Mouse (Mus musculus) heart, postnatal 10 days (tissue): ENCODE results near the gene Dennd1a. TPM values are rescaled to one million over a fixed set of nuclear protein-coding genes. Genes with fewer than 3 reads are reported as not detected.

Experiments
- DNase-seq, 2 experiments: peaks; one replicate each; pipeline ENCODE4 v3.0.0; 2021
- intact Hi-C: fragments of 180-260 bp; cut with DNase I; formaldehyde crosslinking; loops from one replicate; pipeline ENCODE4 v1.15.1; 2025
- total RNA-seq, 2 experiments: library from RNA; stranded (reverse); gene quantifications; 2 replicates each; pipeline ENCODE4 v1.2.3; 2021

The Dennd1a gene
- 10 to 100 TPM; 27.3 to 29.0 TPM for total RNA-seq

DNA sequence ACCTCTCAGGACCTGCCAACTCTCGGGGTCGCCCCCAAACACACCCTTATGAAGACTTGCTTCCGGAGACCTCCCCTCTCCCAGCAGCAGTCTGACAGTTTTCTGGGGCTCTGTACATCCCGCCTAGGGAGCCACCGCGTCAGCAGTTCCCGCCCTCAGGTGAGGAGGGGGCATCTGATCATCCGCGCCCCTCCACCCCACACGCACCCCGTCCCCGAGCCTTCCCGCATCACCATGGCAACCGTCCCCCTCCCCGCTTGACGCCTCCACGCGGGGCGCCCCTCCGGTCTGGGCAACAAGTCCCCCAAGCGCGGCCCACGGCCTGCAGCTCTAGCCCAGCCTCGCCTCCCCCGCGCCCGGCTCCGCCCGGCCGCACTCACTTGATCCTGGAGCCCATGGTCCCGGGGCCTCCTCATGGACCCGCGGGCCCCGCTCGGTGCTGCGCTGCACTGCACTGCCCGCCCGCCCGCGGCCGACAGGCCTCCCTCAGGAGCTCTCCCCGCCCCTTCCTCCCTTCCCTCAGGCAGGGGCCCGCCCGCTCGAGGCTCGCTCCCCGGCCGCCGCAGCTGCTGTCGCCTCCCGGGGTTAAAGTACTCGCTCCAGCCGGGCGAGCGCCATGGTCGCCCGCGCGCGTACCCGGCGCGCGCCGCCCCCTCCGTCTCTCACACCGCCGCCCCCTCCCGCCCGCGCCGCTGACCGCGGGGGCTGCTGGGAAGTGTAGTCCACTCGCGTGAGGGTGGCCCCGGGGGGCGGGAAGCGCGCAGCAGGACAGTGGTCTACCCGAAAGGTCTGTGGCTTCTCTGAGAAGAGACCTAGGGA, at the start of gene Dennd1a:
TSS of gene Dennd1a (minus strand) at position 658 of the 819 bp plus-strand sequence.
- intact Hi-C loops: no loop called here
- peak; percentile 90 to 92 for DNase-seq

DNA sequence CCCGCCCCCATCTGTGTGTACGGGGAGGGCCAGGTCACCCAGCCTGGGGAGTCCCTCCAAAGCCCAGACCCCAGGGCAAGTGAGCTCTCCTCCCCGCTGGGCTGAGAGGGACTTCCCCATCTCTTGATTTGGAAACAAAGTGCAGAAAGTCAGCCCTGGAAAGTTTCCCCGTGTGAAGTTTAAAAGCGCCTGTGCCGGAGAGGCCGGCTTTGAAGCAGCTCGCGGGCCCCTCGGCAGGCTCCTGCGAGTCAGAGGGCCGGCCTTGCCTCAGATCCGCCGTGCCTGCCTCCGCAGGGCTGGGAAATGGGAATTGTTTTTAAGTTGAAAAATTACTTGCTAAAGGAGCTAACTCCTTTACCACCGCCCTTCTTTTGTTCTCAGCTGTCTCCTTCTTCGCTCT, 49.4 kb upstream of the Dennd1a start:
- intact Hi-C loops: no loop called here
- DNase-seq: peak in 1 of 2 experiments; percentile 14

DNA sequence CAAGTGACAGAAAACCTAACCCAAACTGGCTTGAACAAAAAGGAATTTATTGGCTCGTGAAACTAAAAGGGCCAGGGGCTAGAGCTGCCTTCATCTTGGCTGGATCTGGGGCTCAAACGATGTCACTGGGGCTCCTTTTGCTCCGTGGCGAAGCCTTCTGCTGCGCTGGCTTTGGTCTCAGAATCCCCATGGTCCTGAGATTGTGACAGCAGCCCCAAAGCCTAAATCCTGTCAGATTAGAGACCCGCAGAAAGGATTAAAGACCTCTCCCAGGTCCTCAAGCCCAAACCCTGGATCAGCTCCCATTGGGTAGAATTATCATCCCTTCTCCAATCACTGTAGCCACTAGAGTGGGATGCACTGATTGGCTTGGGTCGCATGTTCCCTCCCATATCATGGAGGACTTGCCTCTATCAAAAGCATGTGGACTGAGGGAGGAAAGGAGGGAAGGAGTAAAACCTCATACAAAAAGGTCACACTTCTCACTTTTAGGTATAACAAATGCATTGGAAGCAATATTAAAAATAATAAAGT, 46.5 kb upstream of the Dennd1a start:
- no peak for DNase-seq
- intact Hi-C loops: no loop called here

DNA sequence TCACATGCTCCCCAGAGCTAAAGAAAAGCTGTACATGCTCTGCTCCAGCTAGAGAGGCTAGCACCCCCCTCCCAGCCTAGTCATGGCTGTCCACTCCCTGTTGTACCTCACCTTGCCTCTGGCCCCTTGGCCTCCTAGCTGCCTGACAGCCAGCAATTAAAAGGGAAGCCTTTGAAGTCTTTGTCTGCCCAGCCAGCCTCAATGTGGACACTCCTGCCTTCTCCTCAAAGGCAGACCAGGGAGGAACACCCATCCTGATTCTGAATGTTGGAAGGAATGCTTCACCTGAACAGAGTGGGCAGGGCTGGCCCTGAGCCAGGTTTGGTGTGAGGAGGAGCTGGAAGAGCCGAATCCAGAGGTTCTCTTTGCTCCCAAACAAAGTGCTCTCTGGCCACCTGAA, 39.5 kb upstream of the Dennd1a start:
- DNase-seq: no peak
- intact Hi-C loops: no loop called here

DNA sequence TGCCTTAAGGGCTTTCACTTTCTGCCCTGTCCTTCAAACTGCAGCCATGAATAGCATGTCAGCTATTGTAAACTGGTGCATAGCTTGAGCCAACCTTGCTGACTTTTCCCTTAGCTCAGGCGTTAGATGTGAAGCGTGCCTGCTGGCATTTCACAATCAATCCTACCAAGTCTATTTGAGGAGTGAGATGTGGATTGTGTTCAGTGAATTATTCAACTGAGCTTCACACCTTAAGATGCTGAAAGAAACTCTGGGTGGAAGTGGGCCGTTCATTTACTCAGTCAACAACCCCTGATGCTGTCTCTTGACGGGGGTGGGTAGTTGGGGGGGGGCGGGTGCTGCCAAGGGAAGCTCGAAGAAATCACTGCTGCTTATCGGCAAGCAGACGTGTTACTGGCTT, 36.2 kb upstream of the Dennd1a start:
- intact Hi-C loops: no loop called here
- DNase-seq: no peak

DNA sequence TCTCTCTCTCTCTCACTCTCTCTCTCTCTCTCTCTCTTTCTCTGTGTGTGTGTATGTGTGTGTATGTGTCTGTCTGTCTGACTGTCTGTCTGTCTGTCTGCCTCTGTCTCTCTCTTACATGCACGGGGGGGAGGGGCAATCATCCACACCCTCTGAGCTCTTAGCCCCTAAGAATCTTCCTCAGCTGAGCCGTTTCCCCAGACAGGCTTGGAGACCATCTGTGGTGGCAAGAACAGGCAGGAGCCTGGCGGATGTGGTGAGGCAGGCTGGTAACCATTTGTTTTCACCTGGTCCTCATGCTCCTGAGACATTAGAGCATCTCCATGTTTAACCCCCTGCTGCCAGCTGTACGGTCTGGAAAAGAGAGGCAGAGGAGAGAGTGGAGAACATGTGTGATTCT, 33.7 kb upstream of the Dennd1a start:
- intact Hi-C loops: no loop called here
- DNase-seq: no peak

DNA sequence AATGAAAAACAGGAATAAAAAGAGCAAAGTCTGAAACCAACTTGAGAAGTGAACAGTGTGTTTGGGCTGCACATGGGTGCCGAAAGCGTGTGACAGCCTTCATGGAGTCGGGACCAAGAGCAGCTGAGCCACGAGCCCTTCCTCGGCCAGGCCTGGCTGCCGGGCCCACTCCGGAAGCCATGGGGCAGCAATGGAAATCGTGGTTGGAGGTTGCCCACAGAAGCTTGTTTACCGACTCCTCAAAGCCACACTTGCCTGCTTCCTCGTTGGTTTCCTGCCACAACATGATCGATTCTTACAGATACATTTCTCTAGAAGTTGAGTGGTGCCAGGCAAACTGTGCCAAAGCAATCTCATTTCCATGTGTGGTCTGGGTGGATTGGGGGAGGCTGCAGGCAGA, 31.9 kb upstream of the Dennd1a start:
- no peak for DNase-seq
- intact Hi-C loops: no loop called here

DNA sequence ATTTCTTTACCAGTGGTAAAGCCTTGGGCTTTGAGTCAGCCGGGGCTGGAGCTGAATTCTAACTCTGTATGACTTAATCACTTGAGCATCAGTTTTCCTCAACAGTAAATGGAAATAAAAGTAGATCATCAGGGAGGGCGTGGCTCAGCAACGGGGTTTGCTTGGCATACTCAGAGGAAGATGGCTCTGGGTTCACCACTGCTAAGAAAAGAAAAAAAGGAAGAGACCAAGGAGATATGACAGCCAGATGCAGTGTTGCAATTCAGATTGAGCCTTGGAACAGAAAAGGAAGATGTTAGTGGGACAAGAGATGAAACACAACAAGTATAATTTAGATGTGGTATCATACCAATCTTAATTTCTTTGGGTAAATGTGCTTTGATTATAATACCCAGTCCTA, 26.2 kb upstream of the Dennd1a start:
- no peak for DNase-seq
- intact Hi-C loops: no loop called here

DNA sequence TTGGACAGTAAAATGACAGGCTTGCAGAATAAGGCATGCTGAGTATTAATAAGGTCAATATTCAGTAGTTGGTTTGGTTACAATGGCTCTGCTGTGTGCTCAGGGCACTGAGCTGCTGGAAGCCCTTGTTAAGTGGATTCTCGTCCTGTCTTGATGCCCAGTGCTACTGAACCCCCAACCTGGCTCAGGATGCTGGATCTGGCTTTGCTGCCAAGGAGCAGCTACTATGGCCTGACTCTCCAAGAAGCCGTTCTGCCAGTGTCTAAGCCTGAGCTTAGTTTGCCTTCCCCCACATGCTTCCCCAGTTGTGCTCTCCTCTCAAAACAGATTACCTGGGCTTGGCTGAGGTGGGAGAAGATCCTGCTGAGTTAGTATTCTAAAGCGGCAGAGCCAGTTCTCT, 25.7 kb upstream of the Dennd1a start:
- DNase-seq: no peak
- intact Hi-C loops: no loop called here

DNA sequence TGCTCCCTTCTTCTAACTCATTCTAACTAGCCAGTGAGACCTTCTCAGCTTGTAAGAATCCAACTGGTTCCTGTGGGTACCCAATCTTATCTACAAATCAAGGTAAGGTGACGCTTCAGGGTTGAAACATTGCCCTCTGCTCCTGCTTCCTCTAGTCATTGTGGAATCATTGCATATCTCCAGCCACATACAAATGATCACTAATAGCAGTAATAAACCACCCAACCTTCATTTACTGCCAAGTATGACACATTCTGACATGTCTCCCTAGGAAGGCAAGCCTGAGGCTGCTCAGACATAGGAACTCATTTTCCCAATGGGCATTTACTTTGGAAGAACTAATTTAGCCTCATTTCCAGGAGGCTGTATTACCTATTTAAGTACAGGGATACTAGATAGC, 18.0 kb upstream of the Dennd1a start:
- intact Hi-C loops: no loop called here
- no peak for DNase-seq

DNA sequence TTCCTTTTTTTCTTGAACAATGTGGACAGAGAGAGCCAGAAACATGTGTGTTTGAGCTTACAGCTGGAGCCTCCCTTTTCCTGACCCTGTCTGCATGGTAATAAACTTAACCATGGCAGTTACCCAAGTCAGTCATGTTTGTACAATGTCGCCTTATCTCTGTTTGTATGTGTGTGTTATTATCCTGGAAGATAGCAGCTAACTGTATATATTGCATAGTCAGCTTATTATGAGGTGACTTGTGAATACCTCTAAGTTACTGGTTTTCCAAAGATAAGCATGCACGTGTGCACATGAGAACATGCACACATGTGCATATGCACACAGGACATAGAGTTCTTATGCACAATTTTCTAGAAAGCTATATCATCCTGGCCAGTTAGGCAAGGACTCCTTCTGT, 13.8 kb upstream of the Dennd1a start:
- intact Hi-C loops: no loop called here

DNA sequence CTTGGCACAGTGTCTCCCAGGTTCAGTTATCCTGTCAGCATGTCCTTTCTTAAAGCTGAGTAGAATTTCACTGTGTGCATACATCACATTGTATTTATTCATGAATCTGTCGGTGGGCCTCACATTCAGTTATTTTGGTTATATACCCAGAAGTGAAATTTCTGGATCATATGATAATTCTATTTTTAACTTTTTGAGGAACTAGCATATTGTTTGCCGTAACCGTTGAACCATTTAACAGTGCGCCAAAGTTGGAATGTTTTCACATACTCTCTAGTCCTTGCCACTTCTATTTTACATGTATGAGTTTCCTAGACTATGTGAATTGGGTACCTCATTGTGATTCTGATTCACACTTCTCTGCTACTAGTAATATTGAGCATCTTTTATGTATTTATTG, 8.7 kb upstream of the Dennd1a start:
- intact Hi-C loops: no loop called here
- no peak for DNase-seq

More for the DNA sequence above, 13.8 kb upstream of the Dennd1a start:
- DNase-seq: no peak

DNA sequence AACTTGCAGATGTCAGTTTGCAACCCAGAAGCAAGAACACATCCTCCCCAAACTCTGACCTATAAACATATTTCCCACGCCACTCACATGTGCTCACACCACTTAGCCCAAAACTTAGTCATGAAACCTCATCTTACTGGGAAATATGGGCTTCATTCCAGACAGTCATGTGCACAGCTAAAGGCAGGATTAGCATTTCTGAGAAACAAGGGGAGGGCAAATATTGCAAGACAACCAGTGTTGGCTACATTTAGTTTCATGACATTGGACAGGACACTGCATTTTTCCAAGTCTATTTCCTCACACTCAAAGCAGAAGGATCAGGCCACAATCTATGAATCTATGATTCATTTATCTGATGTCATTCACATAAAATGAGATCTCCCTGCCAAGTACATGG, 4.3 kb upstream of the Dennd1a start:
- DNase-seq: no peak
- intact Hi-C loops: no loop called here

DNA sequence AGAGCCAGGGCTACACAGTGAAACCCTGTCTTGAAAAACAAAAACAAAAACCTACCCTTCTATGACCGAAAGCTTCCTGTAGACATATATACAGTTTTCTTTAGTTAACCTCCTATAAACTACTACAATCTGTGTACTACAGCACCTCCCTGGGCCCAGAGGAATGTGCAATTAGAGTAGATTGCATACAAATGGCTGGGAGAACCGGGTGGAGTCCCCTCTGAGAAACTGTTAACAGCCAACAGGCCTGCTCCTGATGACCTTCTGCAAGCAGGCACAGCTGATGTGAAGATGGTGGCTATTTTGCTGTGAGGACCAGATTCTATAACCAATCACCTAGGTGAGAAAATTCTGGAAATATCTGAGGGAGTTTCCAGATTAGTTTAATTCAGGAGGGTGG, 1.0 kb upstream of the Dennd1a start:
- intact Hi-C loops: no loop called here

DNA sequence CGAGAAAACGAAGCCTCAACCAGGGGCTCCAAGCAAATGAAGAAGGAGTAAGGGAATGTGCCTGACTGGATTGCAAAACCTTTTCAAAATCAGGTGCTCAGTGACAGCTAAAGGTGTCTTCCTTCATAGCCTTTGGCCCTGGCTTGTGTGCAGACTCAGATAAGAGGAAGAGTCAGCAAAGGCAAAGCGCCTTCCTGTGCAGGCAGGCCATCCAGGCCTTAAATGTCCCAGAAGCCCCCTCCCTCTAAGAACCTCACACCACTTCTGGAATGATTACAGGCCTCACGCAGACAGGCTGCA, 807 bp downstream of the Dennd1a start:
- no peak for DNase-seq
- intact Hi-C loops: no loop called here

More for the DNA sequence above, 1.0 kb upstream of the Dennd1a start:
- DNase-seq: no peak

DNA sequence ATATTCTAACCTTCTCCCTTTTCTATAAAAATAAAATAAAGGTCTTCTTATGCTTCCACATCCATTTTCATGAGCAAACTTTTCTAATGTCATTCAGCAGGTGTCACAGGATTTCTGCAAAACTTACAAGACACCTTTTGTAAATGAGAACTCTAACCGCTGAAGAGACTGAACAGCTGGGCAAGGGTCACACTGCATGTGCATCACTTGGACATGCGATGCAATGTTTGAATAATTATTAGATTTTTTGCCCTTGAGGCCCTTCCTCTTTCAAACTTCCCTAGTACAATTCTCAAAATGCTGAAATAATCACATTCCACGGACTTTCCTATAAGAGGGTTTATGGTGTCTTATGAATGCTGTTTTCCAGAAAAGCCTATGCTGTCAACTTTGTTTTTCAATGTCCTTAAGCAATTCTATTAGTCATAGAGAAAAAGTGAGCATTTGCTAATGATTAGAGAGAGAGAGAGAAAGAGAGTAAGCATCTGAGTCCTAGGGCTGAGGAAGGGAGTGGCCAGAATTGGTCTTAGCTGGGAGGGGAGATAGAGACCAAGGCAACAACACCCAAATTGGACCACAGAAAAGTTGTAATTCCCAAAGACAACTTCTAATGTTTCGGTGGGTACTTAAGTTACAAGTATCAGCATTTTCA, 1.3 kb downstream of the Dennd1a start:
- intact Hi-C loops: no loop called here

DNA sequence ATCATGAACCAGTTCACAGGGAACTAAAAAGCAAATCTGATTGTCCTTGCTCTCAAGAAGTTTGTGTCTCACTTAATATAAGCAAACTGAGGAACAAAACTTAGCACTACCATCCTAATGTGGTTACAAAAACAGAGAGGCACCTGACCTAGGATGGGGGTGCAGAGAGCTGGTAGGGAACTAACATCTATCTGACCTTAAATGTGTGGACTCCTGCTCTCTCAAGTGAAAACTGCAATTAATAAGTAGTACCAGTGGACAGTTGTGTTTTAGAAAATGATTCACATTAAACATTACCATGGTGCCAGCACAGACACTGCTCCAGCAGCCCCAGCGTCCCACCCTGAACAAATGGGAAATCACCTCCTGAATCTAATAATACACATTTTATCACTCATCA, 3.2 kb downstream of the Dennd1a start:
- no peak for DNase-seq
- intact Hi-C loops: no loop called here

More for the DNA sequence above, 1.3 kb downstream of the Dennd1a start:
- DNase-seq: no peak

DNA sequence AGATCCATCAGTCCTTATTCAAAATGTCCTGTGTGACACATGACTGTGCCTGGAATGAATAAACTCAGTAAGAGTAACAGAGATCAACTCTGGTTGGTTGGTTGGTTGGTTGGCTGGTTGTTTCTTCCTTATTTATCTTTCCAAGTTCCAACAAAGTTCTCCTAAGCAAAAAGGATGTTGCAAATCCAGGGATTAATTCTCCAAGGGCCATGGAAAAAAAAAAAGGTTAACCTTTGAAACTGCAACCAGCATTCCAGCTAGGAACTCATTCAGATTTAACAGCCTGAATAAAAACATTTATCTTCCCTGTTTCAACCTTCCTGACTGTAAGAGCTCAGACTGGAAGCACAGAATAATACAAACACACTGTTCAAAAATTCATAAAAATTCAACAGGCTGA, 6.8 kb downstream of the Dennd1a start:
- DNase-seq: no peak
- intact Hi-C loops: no loop called here

DNA sequence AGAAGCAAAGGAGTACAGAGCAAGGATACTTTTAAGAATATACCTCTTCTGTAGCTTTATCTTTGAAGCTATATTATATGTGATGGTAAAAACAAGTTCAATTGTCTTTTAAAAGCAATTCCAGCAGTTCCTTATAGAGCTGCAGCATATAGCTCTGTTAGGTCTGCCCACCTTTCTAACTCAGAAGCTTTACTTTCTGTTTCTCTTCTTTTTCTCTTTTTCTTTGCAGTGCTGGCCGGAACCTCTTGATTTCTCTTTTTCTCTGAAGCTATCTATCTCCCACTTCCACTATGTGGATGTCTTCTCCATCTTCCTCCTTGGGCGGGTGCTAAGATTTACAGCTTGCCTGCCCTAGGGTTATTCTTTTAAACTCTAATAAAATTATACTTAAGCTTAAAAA, 12.2 kb downstream of the Dennd1a start:
- no peak for DNase-seq
- intact Hi-C loops: no loop called here

DNA sequence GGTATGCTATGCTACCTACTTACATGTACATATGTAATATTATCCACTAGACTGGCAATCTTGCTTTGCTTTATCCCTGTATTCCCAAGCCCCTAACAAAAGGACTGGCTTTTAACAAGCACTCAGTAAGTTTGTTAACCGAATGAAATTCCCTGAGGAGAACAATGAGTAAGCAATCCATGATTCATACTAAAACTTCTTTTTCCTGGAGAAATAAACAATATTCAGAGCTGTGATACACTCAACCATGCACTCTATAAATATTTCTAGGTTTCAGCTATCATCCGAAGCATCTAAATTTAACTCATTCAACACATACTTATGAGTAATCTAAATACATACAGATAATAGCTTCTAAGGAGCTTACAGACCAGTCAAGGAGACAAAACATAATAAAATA, 23.5 kb downstream of the Dennd1a start:
- DNase-seq: no peak
- intact Hi-C loops: no loop called here

DNA sequence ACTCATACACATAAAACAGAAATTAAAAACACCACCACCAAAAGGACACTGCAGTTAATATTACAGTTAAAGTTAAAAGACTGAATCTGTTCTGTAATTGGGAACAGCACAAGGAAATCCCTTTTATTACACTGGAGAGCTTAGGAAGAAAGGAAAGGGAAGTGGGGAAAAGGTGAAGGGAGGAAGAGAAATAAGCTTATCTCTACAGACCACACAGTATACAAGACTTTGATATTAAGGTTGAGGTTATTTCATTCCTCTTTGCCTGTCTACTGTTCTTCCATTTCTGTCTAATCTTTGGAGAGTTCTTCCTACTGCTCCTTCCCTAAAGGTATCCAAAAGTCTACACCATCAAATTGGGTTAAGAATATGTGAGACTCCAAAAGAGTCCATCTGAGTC, 28.1 kb downstream of the Dennd1a start:
- DNase-seq: no peak

DNA sequence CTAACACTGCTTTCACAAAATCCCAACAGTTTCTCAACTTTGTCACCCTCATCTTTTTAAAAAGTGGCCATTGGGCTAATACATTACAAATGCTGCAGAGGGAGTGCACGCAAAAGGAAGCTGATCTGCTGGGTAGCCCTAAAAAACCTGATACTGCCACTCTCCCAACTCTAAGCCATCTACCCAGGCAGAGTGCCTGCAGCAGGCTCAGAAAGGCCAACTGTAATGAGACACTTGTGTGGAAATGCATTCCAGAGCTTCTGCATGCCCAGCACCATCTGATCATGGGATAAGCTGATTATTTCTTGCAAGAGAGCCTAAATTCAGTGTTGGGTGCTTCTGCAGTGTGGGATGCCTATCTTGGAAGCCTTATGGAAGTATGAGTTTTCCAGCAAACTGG, 49.6 kb downstream of the Dennd1a start:
- DNase-seq: no peak
- intact Hi-C loops: no loop called here

More for the DNA sequence above, 28.1 kb downstream of the Dennd1a start:
- intact Hi-C loops: no loop called here
